Mouse (Mus musculus) colon, adult 2 months (tissue): ENCODE results near the gene Gdpd4. TPM values are rescaled to one million over a fixed set of nuclear protein-coding genes. Genes with fewer than 3 reads are reported as not detected.

Experiments
- polyA plus RNA-seq: library from polyadenylated mRNA; depleted of rRNA; stranded (reverse); fragments of >200 nt; gene quantifications from 2 replicates; pipeline ENCODE4 v1.2.3, GENCODE M21; 2012; rRNA removed

Gene Gdpd4
- polyA plus RNA-seq, result not detected in 2 replicates

DNA sequence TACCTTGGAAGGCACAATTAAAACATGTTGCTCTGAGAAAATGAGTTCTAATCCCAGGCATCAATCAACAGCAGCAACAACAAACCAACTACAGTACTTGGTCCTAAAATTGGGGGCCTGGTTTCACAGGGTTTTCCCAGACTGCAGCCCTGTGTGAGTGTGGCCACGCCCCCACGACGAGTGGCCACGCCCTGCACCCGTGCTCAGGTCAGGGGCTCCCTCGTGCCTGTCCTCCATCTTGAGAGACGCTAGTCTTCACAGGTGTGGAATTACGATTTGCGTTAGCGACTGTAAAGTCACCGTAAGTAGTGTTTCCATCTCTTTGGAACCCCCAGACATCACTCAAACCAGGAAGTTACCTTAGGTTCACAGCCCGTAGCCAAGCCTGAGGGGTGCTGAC, at the start of gene Gdpd4:
TSS of gene Gdpd4 (plus strand) at position 214 of the 400 bp plus-strand sequence.

Other genes with a start within 250 kb of the Gdpd4 start
- gene Clns1a, start 223.3 kb upstream of the Gdpd4 start, polyA plus RNA-seq, result 21.9 and 25.0 TPM in 2 replicates
- gene Aqp11, start 181.7 kb upstream of the Gdpd4 start, polyA plus RNA-seq, result 19.7 and 26.9 TPM in 2 replicates
- 24.4 and 41.2 TPM in 2 replicates for gene Pak1, start 131.4 kb upstream of the Gdpd4 start, polyA plus RNA-seq
- gene Myo7a, start 199.6 kb downstream of the Gdpd4 start, polyA plus RNA-seq, result 9.2 and 12.0 TPM in 2 replicates
- 11.1 and 12.9 TPM in 2 replicates for gene Omp, start 225.5 kb downstream of the Gdpd4 start, polyA plus RNA-seq